Mouse (Mus musculus) c-Kit-positive CD71-positive TER-119-positive erythroid progenitor cells, embryonic 14.5 days (primary cell): ENCODE measurements around the gene Tekt4.

Experiments used
- DNase-seq: peaks from one replicate; pipeline ENCODE4 v3.0.0-alpha.2; 2013; ENCODE audit warnings: low spot score

Tekt4 gene

DNA sequence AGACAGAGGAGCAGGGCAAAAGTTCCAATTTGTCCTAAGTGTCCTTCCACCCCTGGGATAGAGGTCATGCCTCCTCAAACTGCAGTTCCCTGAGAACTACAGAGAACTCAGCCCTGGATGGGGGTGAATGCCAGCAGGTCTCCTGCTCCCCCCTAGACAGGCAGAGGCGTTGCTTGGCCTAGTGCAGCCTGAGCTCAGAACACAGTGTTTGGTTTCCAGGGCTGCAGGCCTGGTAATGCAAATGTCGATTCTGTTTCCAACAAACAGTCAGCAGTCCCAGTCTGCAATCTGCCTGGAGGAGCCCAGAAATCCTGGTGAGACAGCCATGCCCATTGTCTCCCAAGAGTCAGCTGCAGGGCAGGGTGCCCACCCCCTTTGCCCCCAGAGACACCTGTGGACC, at the start of gene Tekt4:
Gene Tekt4, plus strand, starts transcription at position 344 of the 400 bp plus-strand sequence.
- no peak for DNase-seq

DNA sequence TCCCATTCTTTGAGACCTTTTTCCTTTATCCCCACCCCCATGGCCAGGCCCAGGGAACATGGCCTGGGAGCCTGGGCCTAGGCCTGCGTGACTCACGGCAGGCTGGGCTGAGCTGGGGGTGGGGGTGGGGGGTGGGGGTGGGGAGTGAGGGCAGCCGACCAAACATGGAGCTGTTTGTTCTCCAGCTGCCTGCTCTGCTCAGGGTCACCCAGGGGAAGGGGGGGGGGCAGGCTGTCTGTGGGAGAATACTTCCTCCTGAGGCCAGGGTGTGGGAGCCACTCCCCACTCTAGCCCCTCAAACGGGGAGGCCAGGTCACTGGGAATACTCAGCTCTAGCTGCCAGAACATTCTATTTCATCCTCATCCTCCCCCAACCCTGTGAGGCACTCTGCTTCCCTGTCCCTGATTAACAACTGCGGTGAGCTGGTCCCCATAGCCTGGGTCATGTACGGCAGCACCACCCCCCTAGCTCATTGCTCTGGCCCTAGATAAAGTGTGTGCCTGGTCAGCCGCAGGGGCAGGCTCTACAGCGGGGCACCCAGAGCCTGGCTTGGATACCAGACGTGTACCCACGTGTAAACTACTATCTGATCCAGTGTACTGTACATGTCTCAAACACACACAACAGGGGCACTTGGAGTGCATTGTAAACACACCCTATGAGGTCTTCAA, 49.1 kb upstream of the Tekt4 start:
- DNase-seq: no peak

DNA sequence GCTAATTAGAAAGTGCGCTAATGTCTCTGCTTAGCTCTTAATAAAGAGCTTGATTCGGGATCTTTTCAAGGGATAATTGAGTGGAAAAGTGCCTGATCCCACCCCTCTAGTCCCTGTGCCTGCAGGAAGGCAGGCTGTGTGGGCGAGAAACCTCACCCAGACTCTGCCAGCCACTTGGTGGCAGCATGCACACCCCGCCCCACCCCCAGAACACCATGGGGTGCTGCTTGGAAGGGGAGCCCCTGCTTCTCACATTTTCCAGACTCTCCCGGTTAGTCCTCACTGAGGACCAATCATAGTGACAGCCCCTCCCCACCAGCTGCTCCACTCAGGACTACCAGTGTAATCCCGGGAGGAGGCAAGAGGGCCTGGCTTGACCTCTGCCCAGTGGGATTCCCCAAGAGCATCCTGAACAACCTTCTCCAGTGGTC, 48.4 kb upstream of the Tekt4 start:
- DNase-seq: no peak

DNA sequence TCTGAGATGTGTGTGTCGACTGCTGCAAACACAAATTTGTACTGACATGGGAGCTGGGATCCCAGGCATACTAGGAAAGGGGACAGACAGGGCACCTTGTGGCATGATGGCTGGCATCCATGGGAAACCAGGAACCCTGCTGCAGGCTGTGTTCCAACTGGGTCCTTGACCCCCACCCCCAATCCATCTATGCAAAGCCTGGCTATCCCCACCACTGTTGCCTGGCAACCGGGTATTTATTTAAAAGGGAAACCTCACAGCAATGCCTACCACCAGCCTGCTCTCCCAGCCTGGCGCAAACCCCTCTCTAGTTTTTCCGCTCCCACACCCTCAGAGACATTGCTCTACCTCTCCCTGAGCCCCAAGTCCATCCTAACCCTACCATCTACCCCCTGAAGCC, 47.1 kb upstream of the Tekt4 start:
- DNase-seq: no peak

DNA sequence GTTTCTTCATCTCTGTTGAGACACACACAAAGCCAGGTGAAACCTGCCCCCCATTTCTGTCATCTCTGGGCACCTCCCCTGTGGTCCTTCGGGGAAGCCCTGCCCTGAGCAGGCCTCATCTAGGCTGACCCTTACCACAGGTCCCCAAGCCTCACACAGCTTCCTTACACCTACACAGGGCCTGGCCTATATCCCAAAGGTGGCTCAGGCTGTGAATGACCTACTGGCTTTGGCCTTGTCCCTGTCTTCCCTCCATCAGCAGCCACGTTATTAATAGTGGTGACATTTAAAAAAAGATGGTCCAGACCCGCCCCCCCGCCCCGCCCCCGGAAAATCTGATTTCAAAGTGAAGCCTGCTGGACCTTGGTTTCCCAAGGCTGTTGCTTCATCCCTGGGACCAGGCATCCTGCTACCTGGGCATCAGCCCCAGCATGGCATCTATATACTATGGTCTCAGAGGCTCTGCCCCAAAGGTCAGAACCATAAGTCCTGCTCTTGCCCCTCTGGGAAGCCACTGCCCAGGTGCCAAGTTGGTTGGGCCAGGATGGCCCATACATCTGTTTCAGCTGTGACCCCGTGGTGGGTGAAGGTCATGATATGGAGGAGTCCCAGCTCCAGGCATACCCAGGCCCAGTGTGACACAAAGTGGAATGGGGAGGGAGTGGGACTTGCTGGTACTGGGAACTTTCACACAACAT, 46.0 kb upstream of the Tekt4 start:
- DNase-seq: no peak

- DNase-seq: no peak
Observed at GRCm38 (mm10) chr17:25409621-25410020, 44.8 kb upstream of the Tekt4 start.

DNA sequence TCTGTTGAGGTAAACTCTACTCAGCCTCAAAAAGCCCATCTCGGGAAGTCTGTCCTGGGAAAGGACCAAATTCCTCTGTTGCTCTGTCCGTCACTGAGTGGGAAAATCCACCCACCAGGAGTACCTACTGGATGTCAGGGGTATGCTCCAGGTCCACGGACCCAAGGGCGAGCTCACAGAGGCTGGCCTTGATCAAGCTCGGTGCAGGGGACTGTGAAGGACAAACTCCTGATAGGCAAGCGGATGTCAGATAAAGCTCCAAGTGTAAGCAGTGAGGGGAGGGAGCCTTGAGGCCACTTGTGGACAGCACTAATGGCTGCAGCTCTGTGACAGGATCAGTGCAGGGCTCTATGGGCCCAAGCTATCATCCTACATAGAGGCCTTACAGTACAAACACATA, 44.2 kb upstream of the Tekt4 start:
- no peak for DNase-seq

- no peak for DNase-seq
Observed at GRCm38 (mm10) chr17:25410786-25411185, 43.6 kb upstream of the Tekt4 start.

- DNase-seq: no peak
Observed at GRCm38 (mm10) chr17:25411251-25411650, 43.2 kb upstream of the Tekt4 start.

DNA sequence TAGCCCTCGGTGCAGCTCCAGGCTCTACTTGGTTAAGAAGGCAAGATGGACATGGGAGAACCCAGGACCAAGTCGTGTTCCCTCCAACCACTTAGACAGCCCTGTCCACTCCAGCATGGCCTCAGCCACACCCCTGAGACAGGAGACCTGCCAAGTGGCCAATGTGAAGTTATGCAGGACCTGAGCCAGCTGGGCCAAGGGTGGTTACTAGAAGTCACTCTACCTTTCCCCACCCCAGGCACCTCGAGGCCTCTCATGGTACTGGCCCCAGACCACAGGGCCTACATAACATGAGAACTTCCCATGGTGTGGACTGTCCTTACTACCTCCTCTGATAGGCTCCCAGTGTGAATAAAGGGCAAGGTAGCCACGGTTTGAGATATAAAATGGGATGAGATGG, 40.2 kb upstream of the Tekt4 start:
- DNase-seq: no peak

DNA sequence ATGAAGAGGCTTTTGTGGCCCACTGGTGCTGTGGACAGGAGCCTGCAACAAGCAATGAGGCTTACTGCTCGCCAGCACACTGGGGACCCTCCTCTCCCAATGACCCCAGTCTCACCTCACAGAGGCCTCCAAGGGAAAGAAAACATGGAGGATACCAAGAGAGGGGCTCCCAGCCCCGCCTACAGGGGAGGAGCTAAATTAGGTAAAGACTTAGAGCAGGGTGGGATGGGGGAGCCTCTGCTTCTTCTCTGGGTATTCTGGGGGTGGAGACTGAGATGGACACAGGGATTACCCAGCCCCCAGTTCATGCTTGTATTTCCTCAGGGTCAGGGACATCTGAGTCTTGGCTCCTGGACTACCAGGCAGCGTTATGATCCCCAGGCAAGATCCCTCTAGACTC, 39.5 kb upstream of the Tekt4 start:
- DNase-seq: no peak

DNA sequence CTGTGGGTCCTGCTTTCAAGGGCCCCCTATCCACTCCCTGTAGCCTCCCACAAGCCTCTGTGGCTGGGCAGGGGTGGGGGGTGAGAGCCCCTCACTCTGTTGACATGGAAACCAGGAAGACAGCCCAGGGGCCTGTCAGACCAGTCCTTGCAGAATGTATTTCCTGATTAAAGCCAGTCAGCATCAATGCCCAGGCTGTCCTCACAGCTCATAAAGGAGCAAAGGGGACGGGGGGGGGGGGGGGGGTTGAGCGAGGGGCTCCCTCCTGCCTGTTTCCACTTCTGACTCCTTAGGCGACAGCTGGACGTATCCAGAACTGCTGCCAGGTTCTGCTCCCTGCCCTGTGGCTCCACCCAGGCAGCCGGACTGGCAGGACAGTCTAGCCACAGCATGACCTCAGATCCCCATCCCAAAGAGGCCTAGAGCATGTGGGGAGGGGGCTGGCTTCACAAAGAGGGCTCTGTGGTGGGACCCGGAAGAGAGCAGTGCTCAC, 38.9 kb upstream of the Tekt4 start:
- no peak for DNase-seq

GRCm38 (mm10) chr17:25416219-25416618, 38.2 kb upstream of the Tekt4 start:
- no peak for DNase-seq

GRCm38 (mm10) chr17:25417990-25418389, 36.4 kb upstream of the Tekt4 start:
- no peak for DNase-seq

DNA sequence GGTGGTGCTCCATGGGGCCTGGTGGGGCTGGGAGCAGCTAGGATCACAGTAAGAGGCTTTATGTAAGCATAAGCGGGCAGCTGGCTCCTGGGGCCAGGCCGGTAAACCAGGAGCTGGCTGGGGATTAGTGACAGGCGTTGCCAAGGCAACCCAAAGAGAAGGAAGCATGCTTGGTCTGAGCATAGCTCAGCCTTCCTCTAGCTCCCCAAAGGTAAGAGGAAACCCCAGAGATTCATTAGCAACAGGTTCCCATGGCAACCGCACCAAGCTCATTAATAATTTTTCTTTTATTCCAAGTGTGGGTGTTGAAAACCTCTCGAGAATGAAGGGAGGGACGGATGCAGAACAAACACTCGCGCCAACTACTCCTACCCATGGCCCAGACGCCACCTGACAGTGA, 35.5 kb upstream of the Tekt4 start:
- no peak for DNase-seq

DNA sequence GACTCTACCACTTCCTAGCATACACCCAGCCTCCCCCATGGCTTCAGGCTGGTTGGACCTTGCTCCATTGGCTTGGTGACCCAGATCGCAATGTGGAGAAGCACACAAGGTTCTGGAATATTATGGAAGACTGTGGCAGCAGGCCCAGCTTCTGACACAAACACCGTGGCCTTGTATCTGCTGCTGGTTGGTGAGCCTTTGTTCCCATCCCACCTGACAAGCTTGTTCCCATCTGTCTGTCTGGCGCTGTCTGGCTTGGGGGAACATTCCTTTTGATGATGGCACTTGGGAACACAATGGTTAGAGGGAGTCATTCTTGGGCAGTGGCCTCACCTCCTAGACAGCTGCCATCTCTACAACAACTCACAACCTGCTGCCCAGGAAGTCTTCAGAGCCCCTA, 33.4 kb upstream of the Tekt4 start:
- DNase-seq: no peak

DNA sequence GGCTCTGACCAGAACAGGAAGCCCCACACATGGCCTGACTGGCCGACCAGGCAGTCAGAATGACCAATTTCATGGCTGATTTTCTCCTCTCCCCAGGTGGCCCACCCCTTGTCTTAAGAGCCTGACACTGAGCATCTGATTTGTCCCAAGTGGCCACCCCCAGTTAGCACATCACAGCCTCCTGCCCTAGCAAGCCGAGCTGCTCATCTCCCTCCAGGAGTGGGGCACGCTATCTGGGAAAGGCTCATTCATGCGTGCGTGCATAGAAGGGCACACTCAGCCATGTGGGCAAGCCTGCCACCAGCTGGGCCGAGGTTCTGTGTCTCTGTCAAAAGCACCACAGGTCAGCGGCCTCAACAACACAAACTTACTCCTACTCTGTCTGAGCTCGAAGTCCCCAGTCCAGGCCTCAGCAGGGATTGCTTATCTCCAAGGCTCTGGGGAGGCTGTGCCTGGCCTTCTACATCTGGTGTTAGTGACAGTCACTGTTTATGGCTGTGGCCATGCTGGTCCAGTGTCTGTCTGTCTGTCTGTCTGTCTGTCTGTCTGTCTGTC, 29.8 kb upstream of the Tekt4 start:
- DNase-seq: no peak

DNA sequence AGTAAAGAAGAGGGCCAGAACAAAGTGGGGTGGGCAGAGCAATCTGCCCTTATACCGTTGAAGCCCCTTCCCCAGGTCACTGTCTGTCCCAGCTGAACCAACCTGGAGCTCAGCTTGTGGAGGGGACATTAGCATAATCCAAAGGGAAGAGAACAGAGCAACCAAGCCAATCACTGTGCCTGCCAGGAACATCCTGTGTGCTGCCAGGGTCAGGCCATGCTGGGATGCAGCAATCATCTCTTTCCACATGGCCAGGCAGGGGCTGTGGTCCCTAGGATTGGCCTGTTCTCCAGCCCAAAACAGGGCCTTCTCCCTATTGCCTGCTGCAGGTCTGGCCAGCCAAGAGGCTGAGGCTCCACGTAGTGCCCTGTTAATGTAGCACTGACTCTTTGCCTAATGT, 28.4 kb upstream of the Tekt4 start:
- DNase-seq: no peak

GRCm38 (mm10) chr17:25427441-25427840, 27.0 kb upstream of the Tekt4 start:
- no peak for DNase-seq

GRCm38 (mm10) chr17:25429240-25429639, 25.2 kb upstream of the Tekt4 start:
- no peak for DNase-seq

- DNase-seq: no peak
Observed at GRCm38 (mm10) chr17:25429886-25430285, 24.5 kb upstream of the Tekt4 start.

DNA sequence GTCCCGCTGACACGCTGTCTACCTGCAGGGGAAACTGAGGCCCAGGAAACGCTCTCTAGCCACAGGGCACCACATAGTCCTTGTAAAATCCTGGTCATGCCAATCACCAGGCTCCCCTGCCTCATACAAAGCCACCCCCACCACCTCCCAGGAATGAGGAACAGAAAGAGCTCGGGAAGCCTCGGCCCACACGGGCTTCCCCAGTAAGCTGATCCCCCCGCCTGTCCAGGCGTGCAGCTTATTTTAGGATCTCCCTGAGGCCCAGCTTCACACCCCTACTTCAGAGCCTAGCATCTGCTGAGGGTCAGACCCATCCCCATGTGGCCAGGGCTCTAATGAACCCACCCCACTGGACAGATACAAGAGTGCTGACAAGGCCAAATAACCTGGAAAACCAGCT, 23.9 kb upstream of the Tekt4 start:
- DNase-seq: no peak

DNA sequence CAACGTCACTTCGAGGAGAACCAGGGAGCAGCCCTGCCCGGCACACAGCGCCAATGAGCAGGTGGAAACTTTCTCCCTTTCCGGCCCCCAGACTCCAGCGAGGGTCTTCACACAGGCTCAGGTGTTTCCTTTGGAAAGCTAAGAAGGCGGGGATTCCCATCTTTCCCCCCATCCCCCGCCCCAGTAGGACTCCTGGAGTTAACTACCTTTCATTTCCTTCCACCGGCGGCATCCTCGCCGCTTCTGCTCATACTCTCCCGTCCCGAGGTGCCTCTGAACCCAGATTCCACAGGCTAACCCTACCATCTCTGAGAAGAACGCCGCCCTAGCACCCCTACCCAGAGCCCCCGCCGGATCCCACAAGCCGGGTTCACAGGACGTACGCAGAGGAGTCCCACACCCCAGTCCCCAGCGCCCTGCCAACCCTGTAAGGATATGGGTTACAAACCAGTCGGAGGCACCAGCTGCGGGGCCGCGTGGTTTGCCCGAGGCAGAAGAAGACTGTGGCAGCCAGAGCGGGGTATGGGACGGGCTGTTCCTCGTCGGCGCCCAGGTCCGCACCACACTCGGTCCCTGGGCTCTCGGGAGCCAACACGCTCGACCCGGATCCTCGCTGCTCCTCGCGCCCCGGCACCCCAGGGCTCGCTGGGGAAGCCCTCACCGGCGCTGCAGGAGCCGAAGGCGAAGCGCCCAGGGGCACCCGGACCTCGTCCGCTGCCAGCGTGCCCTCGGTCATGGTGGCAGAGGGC, 21.8 kb upstream of the Tekt4 start:
- DNase-seq: no peak
